16 mouse cellular contexts compared by ENCODE assay signal in genomic region chr11:69863729-69864128, GRCm38 (mm10). TPM values are rescaled to one million over a fixed set of nuclear protein-coding genes. Genes with fewer than 3 reads are reported as not detected.
"Had no signal": no experiment of that assay in that cellular context is flagged by ENCODE, and none has a peak within 500 bp of the region (broad histone marks: within the 10 kb centered on the region; RNA-seq: fewer than 3 reads in every experiment).

No protein-coding gene starts in this region.

RNA-seq across cellular contexts. Expression of gene Tnk1, which starts 5.2 kb away (rescaled TPM):
- polyA plus RNA-seq: hindbrain, embryonic 14.5 days had no signal

RNA-seq across cellular contexts. Expression of gene Tmem95, which starts 14.1 kb away (rescaled TPM):
- polyA plus RNA-seq: frontal cortex, adult 2 months; heart, embryonic 11.5 days; heart, embryonic 15.5 days; hindbrain, embryonic 10.5 days; hindbrain, embryonic 12.5 days; hindbrain, embryonic 14.5 days; hindbrain, embryonic 16.5 days; inflammation-experienced regulatory T-cells, adult 6 months; intestine, embryonic 15.5 days; intestine, postnatal 0 days; kidney, embryonic 14.5 days; kidney, embryonic 16.5 days; limb, embryonic 10.5 days; limb, embryonic 12.5 days; limb, embryonic 14.5 days; liver, postnatal 0 days had no signal
